In the genomic region with DNA sequence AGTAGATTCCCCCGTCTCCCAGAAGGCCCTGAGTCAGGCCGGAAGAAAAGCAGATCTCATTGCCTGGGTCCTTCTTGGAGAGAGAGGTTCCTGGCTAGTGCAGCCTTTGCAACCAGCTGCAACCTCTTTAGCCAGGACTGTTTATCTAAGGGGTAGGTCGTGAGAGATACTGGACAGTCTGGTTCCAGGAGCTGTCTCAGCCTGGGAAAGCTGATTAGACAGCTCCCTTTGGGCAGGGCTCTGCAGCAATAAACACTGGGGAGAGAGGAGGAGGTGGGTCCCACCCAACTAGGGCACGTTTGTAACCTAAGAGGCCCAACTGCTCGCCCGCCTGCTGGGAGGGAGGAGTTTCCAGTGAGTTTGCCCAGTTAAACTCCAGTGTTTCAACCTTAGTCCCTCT, we compare ENCODE assay signal across 10 mouse cellular contexts.
DNase-seq lines count a peak whose midpoint lies in the region; ATAC-seq and TF ChIP-seq lines count a peak whose summit lies in the region.
"Had no signal": no experiment of that assay in that cellular context is flagged by ENCODE, and none has a peak within 500 bp of the region (broad histone marks: within the 10 kb centered on the region; RNA-seq: fewer than 3 reads in every experiment).

No protein-coding gene starts in this region.

- H3K4me2 ChIP-seq in midbrain, embryonic 15.5 days, result no peak overlapping the region
- H3K4me2 ChIP-seq in intestine, postnatal 0 days (replicated peaks; ENCODE audit: low read depth), result peak overlapping the region; percentile 41
- peak overlapping the region; percentile 65 for H3K4me2 ChIP-seq in myocyte (ENCODE audit: low read depth)
- H3K4me2 ChIP-seq: midbrain, embryonic 12.5 days had no signal

- peaks cover 31% of the 10 kb centered on the region for H3K4me1 ChIP-seq in midbrain, embryonic 10.5 days
- peaks cover 3% of the 10 kb centered on the region; the same call in 1 of the 2 replicates for H3K4me1 ChIP-seq in midbrain, embryonic 15.5 days
- H3K4me1 ChIP-seq in intestine, postnatal 0 days (replicated peaks; ENCODE audit: control insufficient read depth, insufficient read depth, low read length), result peaks cover 22% of the 10 kb centered on the region

- peak overlapping the region; percentile 0; the same call in 1 of the 2 replicates for H3K27ac ChIP-seq in midbrain, embryonic 10.5 days (replicated peaks)
- no peak overlapping the region for H3K27ac ChIP-seq in midbrain, embryonic 15.5 days
- peak overlapping the region; percentile 71 for H3K27ac ChIP-seq in intestine, postnatal 0 days (ENCODE audit: low read depth, low read length)
- H3K27ac ChIP-seq: midbrain, embryonic 12.5 days had no signal

- no peaks in the 10 kb centered on the region for H3K36me3 ChIP-seq in midbrain, embryonic 10.5 days
- H3K36me3 ChIP-seq in midbrain, embryonic 15.5 days (replicated peaks), result no peaks in the 10 kb centered on the region
- H3K36me3 ChIP-seq in intestine, postnatal 0 days (ENCODE audit: control insufficient read depth, insufficient read depth), result no peaks in the 10 kb centered on the region
- no peaks in the 10 kb centered on the region for H3K36me3 ChIP-seq in myocyte (ENCODE audit: control insufficient read depth, insufficient read depth)
- H3K36me3 ChIP-seq: midbrain, embryonic 12.5 days had no signal

- DNase-seq in midbrain, embryonic 10.5 days (ENCODE audit: low spot score), result no peak
- peak; percentile 25 for DNase-seq in forelimb bud, embryonic 11.5 days (ENCODE audit: low read depth, low spot score)
- DNase-seq in layer of hippocampus, postnatal 36 days, result no peak
- no peak for DNase-seq in B cell, adult 2 months

- TF ChIP-seq POLR2A in myocyte (IDR thresholded peaks at IDR 0.05; ENCODE audit: insufficient read length, low read depth), result no peak

- WGBS in midbrain, embryonic 10.5 days, result 35% methylated on average over 6 of the region's 6 CpGs
- WGBS in midbrain, embryonic 15.5 days, result 48% methylated on average over 6 of the region's 6 CpGs
- WGBS in intestine, postnatal 0 days, result 9% methylated on average over 6 of the region's 6 CpGs

- no peak overlapping the region for H3ac ChIP-seq in myocyte (ENCODE audit: control insufficient read depth, insufficient read length)

- no peak overlapping the region for H3K9ac ChIP-seq in midbrain, embryonic 15.5 days
- no peak overlapping the region for H3K9ac ChIP-seq in intestine, postnatal 0 days (ENCODE audit: low read depth, low read length)
- H3K9ac ChIP-seq: midbrain, embryonic 12.5 days had no signal

- ATAC-seq in midbrain, embryonic 15.5 days (replicated peaks), result no peak
- peak; percentile 92 for ATAC-seq in intestine, postnatal 0 days
- no peak for ATAC-seq in inflammation-experienced regulatory T-cells, adult 6 months
- ATAC-seq: Patski had no signal

- TF ChIP-seq CTCF in intestine, postnatal 0 days (IDR thresholded peaks at IDR 0.05; ENCODE audit: low read depth), result no peak

- no peaks in the 10 kb centered on the region for H3K9me3 ChIP-seq in midbrain, embryonic 10.5 days (replicated peaks)
- H3K9me3 ChIP-seq in midbrain, embryonic 15.5 days, result no peaks in the 10 kb centered on the region
- H3K9me3 ChIP-seq in intestine, postnatal 0 days (ENCODE audit: control insufficient read depth), result no peaks in the 10 kb centered on the region
- H3K9me3 ChIP-seq: midbrain, embryonic 12.5 days had no signal

- no peak overlapping the region for H3K4me3 ChIP-seq in midbrain, embryonic 10.5 days
- H3K4me3 ChIP-seq in midbrain, embryonic 15.5 days, result no peak overlapping the region
- no peak overlapping the region for H3K4me3 ChIP-seq in intestine, postnatal 0 days (ENCODE audit: low read depth, low read length)
- no peak overlapping the region for H3K4me3 ChIP-seq in myocyte
- H3K4me3 ChIP-seq: midbrain, embryonic 12.5 days had no signal

- H3K79me2 ChIP-seq in myocyte (ENCODE audit: control insufficient read depth, insufficient read depth), result peaks cover 4% of the 10 kb centered on the region

- peaks cover 49% of the 10 kb centered on the region for H3K27me3 ChIP-seq in midbrain, embryonic 10.5 days (ENCODE audit: low read depth, poor library complexity, severe bottlenecking)
- H3K27me3 ChIP-seq in midbrain, embryonic 15.5 days (replicated peaks), result no peaks in the 10 kb centered on the region
- no peaks in the 10 kb centered on the region for H3K27me3 ChIP-seq in intestine, postnatal 0 days (replicated peaks; ENCODE audit: control insufficient read depth, insufficient read depth, low read length)
- no peaks in the 10 kb centered on the region for H3K27me3 ChIP-seq in myocyte (ENCODE audit: control insufficient read depth, insufficient read depth, insufficient read length)
- H3K27me3 ChIP-seq: midbrain, embryonic 12.5 days; Patski had no signal

TF ChIP-seq in myocyte, 11 proteins besides CTCF, POLR2A, EP300 and RAD21:
- peak; percentile 59; the same call in 1 of the 2 replicates for TF ChIP-seq CEBPB (IDR thresholded peaks at IDR 0.05; ENCODE audit: insufficient read depth, poor library complexity, severe bottlenecking)
- TF ChIP-seq MYOD1 (IDR thresholded peaks at IDR 0.05; ENCODE audit: control insufficient read depth in 1 of 3, insufficient read length in 2 of 3, low read depth in 2 of 3), result no peak
- TF ChIP-seq USF1 (IDR thresholded peaks at IDR 0.05; ENCODE audit: low read depth), result no peak
- TF ChIP-seq POLR2AphosphoS2 (IDR thresholded peaks at IDR 0.05; ENCODE audit: insufficient read length, low read depth), result no peak
- no peak for TF ChIP-seq E2F4 (IDR thresholded peaks at IDR 0.05; ENCODE audit: insufficient read depth)
- no peak for TF ChIP-seq MAX (IDR thresholded peaks at IDR 0.05; ENCODE audit: low read depth)
- no peak for TF ChIP-seq TCF3 (IDR thresholded peaks at IDR 0.05; ENCODE audit: insufficient read length, low read depth)
- TF ChIP-seq MYOG (IDR thresholded peaks at IDR 0.05; ENCODE audit: control insufficient read depth in 1 of 3, insufficient read depth in 1 of 3, insufficient read length in 2 of 3, low read depth in 2 of 3), result peak in 1 of 3 experiments; percentile 5
